Mouse (Mus musculus) layer of hippocampus, adult 8-10 months (tissue): Measurements from ENCODE around the gene Nop14. TPM values are rescaled to one million over a fixed set of nuclear protein-coding genes. Genes with fewer than 3 reads are reported as not detected.
A peak's percentile ranks its signal among the peaks of the same experiment; 100 is the strongest.

Experiments
- DNase-seq, 2 experiments: peaks; one replicate each; pipeline ENCODE4 v3.0.0; 2022; ENCODE audit warnings: low spot score in 2 of 2
- total RNA-seq, 4 experiments: library from RNA; stranded (reverse); gene quantifications; 2 replicates each; pipeline ENCODE4 v1.2.4; 2022

The Nop14 gene
- total RNA-seq = 10 to 100 TPM; 11.5 to 18.2 (median 16.6) TPM

GRCm38 (mm10) chr5:34659686-34660590, at the start of gene Nop14, which contains the start of gene Grk4:
Nop14 (minus strand) TSS chr5:34660148.
Grk4 (plus strand) TSS chr5:34660379.
- peak; percentile 100 for DNase-seq

- no peak for DNase-seq
These were observed 48.5 kb upstream of the Nop14 start for GRCm38 (mm10) chr5:34708436-34708835.

- DNase-seq = no peak
These were observed 35.6 kb upstream of the Nop14 start for GRCm38 (mm10) chr5:34695521-34695920.

GRCm38 (mm10) chr5:34692782-34693181, 32.8 kb upstream of the Nop14 start:
- no peak for DNase-seq

- no peak for DNase-seq
These were observed 29.9 kb upstream of the Nop14 start for GRCm38 (mm10) chr5:34689868-34690267.

- no peak for DNase-seq
These were observed 10.3 kb upstream of the Nop14 start for GRCm38 (mm10) chr5:34670280-34670679.

- no peak for DNase-seq
These were observed 9.5 kb upstream of the Nop14 start for GRCm38 (mm10) chr5:34669493-34669892.

- DNase-seq = no peak
These were observed 3.3 kb upstream of the Nop14 start for GRCm38 (mm10) chr5:34663231-34663630.

GRCm38 (mm10) chr5:34661909-34662308, 2.0 kb upstream of the Nop14 start:
- DNase-seq = no peak

GRCm38 (mm10) chr5:34660591-34661130, 713 bp upstream of the Nop14 start:
- DNase-seq = no peak

- DNase-seq = no peak
These were observed 2.4 kb downstream of the Nop14 start for GRCm38 (mm10) chr5:34657556-34657955.

- no peak for DNase-seq
These were observed 5.1 kb downstream of the Nop14 start for GRCm38 (mm10) chr5:34654881-34655280.

- DNase-seq = no peak
These were observed 7.0 kb downstream of the Nop14 start for GRCm38 (mm10) chr5:34652961-34653360.

- peak in 1 of 2 experiments; percentile 74 for DNase-seq
These were observed 12.4 kb downstream of the Nop14 start for GRCm38 (mm10) chr5:34647581-34647980.

- peak; percentile 61 to 66 for DNase-seq
These were observed 17.0 kb downstream of the Nop14 start for GRCm38 (mm10) chr5:34642932-34643331.

GRCm38 (mm10) chr5:34641991-34642390, 18.0 kb downstream of the Nop14 start:
- no peak for DNase-seq

GRCm38 (mm10) chr5:34637591-34638156, 22.3 kb downstream of the Nop14 start:
- DNase-seq = no peak

- peak; percentile 68 to 76 for DNase-seq
These were observed 23.3 kb downstream of the Nop14 start, which contains the start of gene Mfsd10 for GRCm38 (mm10) chr5:34636481-34637287. Mfsd10 (minus strand) TSS chr5:34637212.

- no peak for DNase-seq
These were observed 24.2 kb downstream of the Nop14 start for GRCm38 (mm10) chr5:34635665-34636192.

GRCm38 (mm10) chr5:34634746-34635400, 25.1 kb downstream of the Nop14 start:
- DNase-seq = no peak

- no peak for DNase-seq
These were observed 26.3 kb downstream of the Nop14 start for GRCm38 (mm10) chr5:34633641-34634040.
